Mouse (Mus musculus): ENCODE measurements around the gene Atp23.

The Atp23 gene

GRCm38 (mm10) chr10:126911479-126911878 is 10.3 kb upstream of the Atp23 start:
- no peak for DNase-seq (ENCODE audit: low spot score)

- DNase-seq (ENCODE audit: low spot score), result no peak
These were observed 5.7 kb upstream of the Atp23 start for GRCm38 (mm10) chr10:126906811-126907210.

DNA sequence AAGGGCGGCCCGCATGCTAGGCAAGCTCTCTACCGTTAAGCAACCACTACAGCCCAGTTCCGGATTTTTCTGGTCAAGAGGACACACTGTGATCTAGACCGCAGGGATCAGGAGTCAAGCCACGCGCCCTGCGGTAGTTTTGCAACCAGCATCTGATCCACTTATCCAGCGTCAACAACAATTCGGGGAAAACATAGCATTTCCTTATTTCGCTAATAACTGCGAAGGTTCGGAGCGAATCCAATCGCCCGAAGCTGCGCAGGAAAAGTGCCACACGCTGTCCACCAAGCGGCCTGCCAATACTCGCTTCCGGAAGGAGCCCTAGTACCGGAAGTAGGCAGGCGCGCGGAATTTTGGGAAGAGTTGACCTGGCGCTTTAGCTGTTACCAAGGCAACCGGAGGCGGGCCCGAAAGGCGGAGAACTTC is 4.5 kb upstream of the Atp23 start:
- DNase-seq (ENCODE audit: low spot score), result peak; percentile 88

GRCm38 (mm10) chr10:126905086-126905485 is 3.9 kb upstream of the Atp23 start:
- DNase-seq (ENCODE audit: low spot score), result no peak

DNA sequence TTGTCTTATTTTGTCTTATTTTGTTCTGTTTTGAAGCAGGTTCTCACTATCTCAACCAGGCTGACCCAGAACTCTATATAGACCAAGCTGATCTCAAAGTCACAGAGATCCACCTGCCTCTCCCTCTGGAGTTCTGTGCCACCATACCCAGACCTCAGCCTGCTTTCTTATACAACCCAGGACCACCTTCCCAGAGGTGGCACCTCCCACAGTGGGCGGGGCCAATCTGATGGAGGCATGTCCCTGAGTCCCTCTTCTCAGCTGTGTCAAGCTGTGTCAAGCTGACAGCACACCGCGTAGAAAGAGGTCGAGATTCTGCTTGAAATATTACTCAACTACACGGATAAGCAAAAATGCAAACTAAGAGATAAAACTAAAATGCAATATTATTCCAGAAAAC is 3.1 kb upstream of the Atp23 start:
- no peak for DNase-seq (ENCODE audit: low spot score)

DNA sequence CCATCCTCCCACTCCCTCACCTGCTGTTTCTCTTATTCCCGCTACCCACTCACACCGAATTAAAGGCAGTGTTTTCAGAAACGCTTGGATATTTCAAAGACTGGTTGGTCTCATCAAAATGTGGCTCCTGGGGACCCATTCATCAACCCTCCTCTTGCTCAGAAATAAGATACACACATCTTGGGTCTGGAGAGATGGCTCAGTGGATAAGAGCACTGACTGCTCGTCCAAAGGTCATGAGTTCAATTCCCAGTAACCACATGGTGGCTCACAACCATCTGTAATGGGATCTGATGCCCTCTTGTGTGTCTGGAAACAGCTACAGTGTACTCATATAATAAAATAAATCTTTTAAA is 311 bp upstream of the Atp23 start:
- DNase-seq (ENCODE audit: low spot score), result no peak

- DNase-seq (ENCODE audit: low spot score), result no peak
These were observed 5.3 kb downstream of the Atp23 start for GRCm38 (mm10) chr10:126895891-126896290.

GRCm38 (mm10) chr10:126894061-126894460 is 7.1 kb downstream of the Atp23 start:
- no peak for DNase-seq (ENCODE audit: low spot score)

- no peak for DNase-seq (ENCODE audit: low spot score)
These were observed 8.0 kb downstream of the Atp23 start for GRCm38 (mm10) chr10:126893145-126893544.

DNA sequence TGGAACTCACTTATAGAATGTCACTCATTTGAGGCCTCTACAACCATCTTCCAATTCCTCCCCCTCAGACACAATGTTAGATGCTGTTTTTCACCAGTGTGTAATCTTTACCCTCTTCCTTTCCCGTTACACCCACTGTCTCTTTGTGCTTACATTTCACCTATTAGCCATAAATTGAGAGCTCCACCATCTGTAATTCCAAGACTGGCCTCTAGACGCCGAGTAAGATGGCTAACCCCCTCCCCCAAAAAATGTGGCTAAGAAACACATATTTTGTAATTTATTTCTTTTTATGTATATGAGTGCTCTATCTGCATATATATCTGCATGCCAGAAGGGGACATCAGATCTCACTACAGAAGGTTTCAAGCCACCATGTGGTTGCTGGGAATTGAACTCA is 27.4 kb downstream of the Atp23 start:
- DNase-seq (ENCODE audit: low spot score), result no peak

GRCm38 (mm10) chr10:126872256-126872655 is 28.9 kb downstream of the Atp23 start:
- DNase-seq (ENCODE audit: low spot score), result no peak

DNA sequence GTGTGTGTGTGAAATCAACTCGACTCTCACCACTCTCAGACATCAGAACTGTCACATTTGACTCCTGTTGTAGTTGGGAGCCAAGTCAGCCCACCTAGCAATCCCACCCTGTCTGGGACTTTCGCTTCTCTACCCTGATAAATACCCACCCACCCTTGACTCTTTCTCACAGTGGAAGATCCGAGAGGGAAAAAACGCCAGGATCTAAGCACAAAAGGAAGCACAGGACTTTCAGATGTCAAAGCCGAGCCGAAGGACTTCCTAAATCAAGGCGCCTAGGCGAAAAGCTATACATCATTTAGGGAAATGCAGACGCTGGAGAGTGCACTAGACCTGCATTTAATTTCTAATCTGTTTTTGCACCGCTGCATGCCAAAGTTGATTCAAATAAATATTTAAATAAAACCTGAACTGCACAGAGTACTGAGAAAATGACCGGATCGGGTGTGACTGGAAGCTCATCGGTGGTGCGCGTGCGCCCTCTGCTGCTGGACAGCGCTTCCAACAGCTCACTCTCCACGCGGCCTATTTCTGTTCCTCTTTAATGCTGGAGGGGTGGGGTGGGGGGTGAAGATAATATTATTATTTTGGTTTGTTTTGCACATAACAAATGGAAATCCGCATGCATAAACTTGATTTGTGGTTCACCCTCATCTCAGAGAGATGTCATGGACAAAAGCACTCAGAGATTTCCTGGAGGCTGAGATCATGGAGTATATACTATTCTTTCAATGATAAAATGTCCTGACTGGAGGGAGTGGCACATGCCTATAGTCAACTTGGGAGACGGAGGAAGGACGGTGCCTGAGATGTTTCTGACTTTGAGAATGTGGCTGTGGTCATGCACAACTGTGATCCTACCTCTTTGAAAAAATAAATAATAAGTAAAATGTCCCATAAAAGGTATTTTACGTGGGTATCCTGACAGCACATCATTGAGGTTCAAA is 31.5 kb downstream of the Atp23 start:
- DNase-seq (ENCODE audit: low spot score), result peak; percentile 60

DNA sequence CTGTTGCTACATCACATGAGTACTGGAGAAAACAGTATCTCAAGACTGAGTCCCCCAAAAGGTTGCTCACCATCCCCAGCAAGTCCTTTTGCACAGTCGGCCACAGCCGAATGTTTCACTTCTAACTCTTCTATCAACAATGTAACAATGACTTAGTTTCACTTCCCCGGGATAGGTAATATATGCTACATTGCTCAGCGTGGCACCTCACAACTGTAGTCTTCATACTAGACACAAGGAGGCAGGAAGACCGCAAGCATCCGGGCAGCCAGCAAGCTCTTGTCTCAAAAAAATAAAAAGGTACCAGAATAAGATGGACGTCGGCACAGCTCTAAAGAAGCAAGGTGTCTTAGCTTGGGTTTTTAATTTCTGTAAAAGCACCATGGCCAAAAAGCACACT is 35.9 kb downstream of the Atp23 start:
- DNase-seq (ENCODE audit: low spot score), result no peak

DNA sequence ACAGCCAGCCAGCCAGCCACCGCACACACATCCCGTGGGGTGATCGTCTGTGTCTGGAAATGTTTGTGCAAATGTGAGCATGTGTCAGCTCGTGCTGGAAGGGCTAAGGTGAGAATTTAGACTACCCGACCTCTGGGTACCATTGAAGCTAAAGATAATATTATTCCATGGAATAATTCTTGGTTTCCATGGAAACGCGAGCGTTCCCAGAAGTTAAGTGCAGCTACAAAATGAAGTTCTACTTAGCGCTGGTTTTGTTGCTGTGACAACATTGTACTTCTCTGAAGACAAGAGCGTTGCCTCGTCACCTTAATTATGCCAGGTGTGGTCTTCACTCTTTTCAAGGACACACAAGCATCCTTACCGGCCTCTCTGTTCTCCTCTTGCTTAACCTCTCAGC is 39.0 kb downstream of the Atp23 start:
- DNase-seq (ENCODE audit: low spot score), result no peak

DNA sequence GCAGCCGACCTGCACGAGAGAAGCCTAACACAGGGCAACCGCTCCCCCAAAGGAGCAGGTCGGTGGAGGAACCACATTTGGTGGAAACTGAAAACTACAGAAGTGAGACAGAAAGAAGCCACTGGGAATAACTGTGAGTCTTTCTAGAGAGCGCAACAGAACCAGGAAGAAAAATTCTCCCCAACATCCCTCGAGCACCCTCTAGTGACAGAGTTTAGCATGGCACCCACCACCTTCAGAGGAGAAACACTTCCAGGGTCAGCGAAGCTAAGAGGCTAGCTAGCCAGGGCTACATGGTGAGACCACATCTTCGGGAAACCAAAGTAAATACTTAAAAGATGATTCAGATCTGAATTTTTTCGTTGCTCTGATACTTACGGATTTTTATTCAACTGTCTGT is 47.9 kb downstream of the Atp23 start:
- no peak for DNase-seq (ENCODE audit: low spot score)

- DNase-seq (ENCODE audit: low spot score), result no peak
These were observed 55.7 kb downstream of the Atp23 start for GRCm38 (mm10) chr10:126845309-126845911.

- DNase-seq (ENCODE audit: low spot score), result peak; percentile 33
These were observed 56.5 kb downstream of the Atp23 start for GRCm38 (mm10) chr10:126844689-126845088.

DNA sequence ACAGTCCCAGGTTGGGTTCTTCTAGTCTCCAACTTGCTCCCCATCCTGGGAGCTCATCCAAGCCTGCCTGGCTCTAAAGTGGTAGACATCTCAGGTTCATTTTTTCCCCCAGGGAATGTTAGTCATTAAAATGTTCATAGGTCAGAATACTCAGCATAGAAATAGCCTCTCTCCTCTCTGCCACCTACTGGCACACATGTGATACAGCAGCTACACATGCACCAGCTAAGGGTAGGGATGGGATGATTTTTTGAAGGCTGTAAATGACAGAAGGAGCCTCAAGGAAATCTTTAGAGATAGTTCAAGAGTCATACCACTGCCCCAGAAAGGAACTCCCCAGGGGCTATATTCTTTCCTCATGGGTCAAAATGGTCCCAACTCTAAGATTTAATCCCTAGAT is 60.9 kb downstream of the Atp23 start:
- DNase-seq (ENCODE audit: low spot score), result no peak

- DNase-seq (ENCODE audit: low spot score), result no peak
These were observed 68.1 kb downstream of the Atp23 start for GRCm38 (mm10) chr10:126833006-126833405.

- no peak for DNase-seq (ENCODE audit: low spot score)
These were observed 69.8 kb downstream of the Atp23 start for GRCm38 (mm10) chr10:126831329-126831728.

GRCm38 (mm10) chr10:126828618-126829017 is 72.5 kb downstream of the Atp23 start:
- DNase-seq (ENCODE audit: low spot score), result no peak

GRCm38 (mm10) chr10:126827941-126828593 is 73.1 kb downstream of the Atp23 start:
- no peak for DNase-seq (ENCODE audit: low spot score)

- no peak for DNase-seq (ENCODE audit: low spot score)
These were observed 74.2 kb downstream of the Atp23 start for GRCm38 (mm10) chr10:126826982-126827381.

Data from ovary, postnatal 14 days (tissue).